Mouse (Mus musculus) heart, adult 2 months (tissue): ENCODE measurements around the gene Slc16a9. TPM values are rescaled to one million over a fixed set of nuclear protein-coding genes. Genes with fewer than 3 reads are reported as not detected.

Experiments used
- DNase-seq, 2 experiments: peaks; one replicate each; pipeline ENCODE4 v3.0.0; 2021
- H3K27ac ChIP-seq: fragments of 200-600 bp; 2 replicates; pipeline ENCODE4 v1.8.1; 2022
- H3K27me3 ChIP-seq: fragments of 200-500 bp; 2 replicates; pipeline ENCODE4 v1.6.1; 2012; ENCODE audit warnings: mild to moderate bottlenecking, low read length, inconsistent platforms, mixed read lengths; ENCODE audit not compliant: control insufficient read depth, insufficient read depth
- H3K36me3 ChIP-seq: fragments of 200-500 bp; 2 replicates; pipeline ENCODE4 v1.6.1; 2012; ENCODE audit warnings: low read length, inconsistent platforms; ENCODE audit not compliant: control insufficient read depth, insufficient read depth
- H3K4me1 ChIP-seq: fragments of 200-500 bp; 2 replicates; pipeline ENCODE4 v1.6.1; 2011; ENCODE audit warnings: low read length; ENCODE audit not compliant: control insufficient read depth, insufficient read depth
- H3K4me3 ChIP-seq: fragments of 200-600 bp; 2 replicates; pipeline ENCODE4 v1.8.1; 2022
- H3K79me2 ChIP-seq: fragments of 200-500 bp; replicated peaks from 2 replicates; pipeline ENCODE4 v1.6.1; 2012; ENCODE audit warnings: mild to moderate bottlenecking, inconsistent platforms, low read length, moderate library complexity, mixed read lengths; ENCODE audit not compliant: control insufficient read depth, insufficient read depth
- H3K9ac ChIP-seq: fragments of 200-500 bp; 2 replicates; pipeline ENCODE4 v1.6.1; 2012; ENCODE audit warnings: low read depth, mild to moderate bottlenecking, control low read depth, inconsistent platforms, low read length, mixed read lengths
- CTCF ChIP-seq: fragments of 200-600 bp; IDR thresholded peaks from 2 replicates; pipeline ENCODE4 v1.8.1; 2022; ENCODE audit warnings: antibody characterized with exemption, mild to moderate bottlenecking, moderate library complexity
- EP300 ChIP-seq: fragments of 200-500 bp; IDR thresholded peaks from 2 replicates; pipeline ENCODE4 v1.6.1; 2011; ENCODE audit warnings: low read depth, low read length, control low read depth; ENCODE audit not compliant: insufficient read depth
- POLR2A ChIP-seq: fragments of 200-500 bp; IDR thresholded peaks from 2 replicates; pipeline ENCODE4 v1.6.1; 2011; ENCODE audit warnings: mild to moderate bottlenecking, low read depth, low read length, control low read depth; ENCODE audit not compliant: insufficient read depth
- WGBS: fragments of 180-500 bp; shearing (Covaris S2); methylation state at CpG from one replicate; pipeline ENCODE4 v1.1.7; 2018; 5-methylcytosine and 5-hydroxymethylcytosine counted together
- intact Hi-C: fragments of 180-260 bp; cut with DNase I; formaldehyde crosslinking; loops from one replicate; pipeline ENCODE4 v1.15.1; 2025
- polyA plus RNA-seq: library from polyadenylated mRNA; depleted of rRNA; stranded (reverse); fragments of >200 nt; gene quantifications from 2 replicates; pipeline ENCODE4 v1.2.3, GENCODE M21; 2012
- total RNA-seq, 2 experiments: library from RNA; stranded (reverse); gene quantifications; 2 replicates each; pipeline ENCODE4 v1.2.3; 2021

Gene Slc16a9
- total and polyA plus RNA-seq, 3 experiments: 3.1 to 4.6 (median 3.2) TPM

- H3K4me3 ChIP-seq: no peak overlapping the region
- H3K27ac ChIP-seq: no peak overlapping the region
- H3K9ac ChIP-seq: no peak overlapping the region
- no peaks in the 10 kb centered on the region for H3K36me3 ChIP-seq
- H3K79me2 ChIP-seq: no peaks in the 10 kb centered on the region
- H3K4me1 ChIP-seq: no peaks in the 10 kb centered on the region
- DNase-seq: no peak
- TF ChIP-seq EP300 (no peak), CTCF (no peak), POLR2A (no peak)
- 81% methylated on average over 6 of the region's 6 CpGs for WGBS
- intact Hi-C loops: no loop called here
- H3K27me3 ChIP-seq: no peaks in the 10 kb centered on the region
Measured at GRCm38 (mm10) chr10:70266501-70266900, 21.6 kb downstream of the Slc16a9 start.

- no peaks in the 10 kb centered on the region for H3K4me1 ChIP-seq
- 76% methylated on average over 23 of the region's 23 CpGs for WGBS
- intact Hi-C loops: no loop called here
- H3K9ac ChIP-seq: no peak overlapping the region
- no peak overlapping the region for H3K4me3 ChIP-seq
- H3K27ac ChIP-seq: no peak overlapping the region
- TF ChIP-seq POLR2A (no peak), CTCF (no peak), EP300 (no peak)
- DNase-seq: no peak
- no peaks in the 10 kb centered on the region for H3K36me3 ChIP-seq
- no peaks in the 10 kb centered on the region for H3K27me3 ChIP-seq
- H3K79me2 ChIP-seq: no peaks in the 10 kb centered on the region
Measured at GRCm38 (mm10) chr10:70268581-70269446, 23.9 kb downstream of the Slc16a9 start.

GRCm38 (mm10) chr10:70269447-70269787, 24.5 kb downstream of the Slc16a9 start:
- Histone ChIP-seq H3K9ac (no peak overlapping the region), H3K4me3 (no peak overlapping the region), H3K79me2 (no peaks in the 10 kb centered on the region), H3K27ac (no peak overlapping the region), H3K27me3 (no peaks in the 10 kb centered on the region), H3K4me1 (no peaks in the 10 kb centered on the region), H3K36me3 (no peaks in the 10 kb centered on the region)
- TF ChIP-seq CTCF: no peak
- no peak for TF ChIP-seq POLR2A
- TF ChIP-seq EP300: no peak
- intact Hi-C loops: no loop called here
- no peak for DNase-seq
- WGBS: 80% methylated on average over 2 of the region's 2 CpGs

GRCm38 (mm10) chr10:70276678-70277077, 31.8 kb downstream of the Slc16a9 start:
- no peak overlapping the region for H3K4me3 ChIP-seq
- H3K79me2 ChIP-seq: no peaks in the 10 kb centered on the region
- TF ChIP-seq POLR2A (no peak), CTCF (peak; percentile 13; the same call in 1 of the 2 replicates)
- WGBS: 50% methylated on average over 1 of the region's 1 CpGs
- no peak overlapping the region for H3K27ac ChIP-seq
- intact Hi-C loops: no loop called here
- H3K4me1 ChIP-seq: no peaks in the 10 kb centered on the region
- H3K27me3 ChIP-seq: no peaks in the 10 kb centered on the region
- H3K9ac ChIP-seq: no peak overlapping the region
- no peak for DNase-seq
- no peaks in the 10 kb centered on the region for H3K36me3 ChIP-seq

GRCm38 (mm10) chr10:70279349-70279748, 34.4 kb downstream of the Slc16a9 start:
- H3K27ac ChIP-seq: no peak overlapping the region
- DNase-seq: no peak
- no peaks in the 10 kb centered on the region for H3K36me3 ChIP-seq
- no peak overlapping the region for H3K4me3 ChIP-seq
- H3K79me2 ChIP-seq: no peaks in the 10 kb centered on the region
- H3K27me3 ChIP-seq: no peaks in the 10 kb centered on the region
- no peaks in the 10 kb centered on the region for H3K4me1 ChIP-seq
- WGBS: 79% methylated on average over 8 of the region's 8 CpGs
- H3K9ac ChIP-seq: no peak overlapping the region
- intact Hi-C loops: no loop called here
- no peak for TF ChIP-seq EP300
- TF ChIP-seq CTCF: peak; percentile 57
- TF ChIP-seq POLR2A: no peak

- Histone ChIP-seq H3K27ac (peak overlapping the region; percentile 64), H3K36me3 (no peaks in the 10 kb centered on the region), H3K4me1 (peaks cover 9% of the 10 kb centered on the region), H3K27me3 (no peaks in the 10 kb centered on the region), H3K79me2 (no peaks in the 10 kb centered on the region), H3K9ac (no peak overlapping the region), H3K4me3 (no peak overlapping the region)
- DNase-seq: peak; percentile 39 to 46
- 21% methylated on average over 9 of the region's 9 CpGs for WGBS
- intact Hi-C loops: loop anchor here (5.0 kb wide), 1 partner anchor 41 kb away; the partner anchor contains the start of gene Slc16a9
- no peak for TF ChIP-seq EP300
- no peak for TF ChIP-seq CTCF
- no peak for TF ChIP-seq POLR2A
Measured at GRCm38 (mm10) chr10:70287825-70288235, 42.9 kb downstream of the Slc16a9 start.
